Mouse (Mus musculus) heart, embryonic 14.5 days (tissue): ENCODE data around the gene Msh5. TPM values are rescaled to one million over a fixed set of nuclear protein-coding genes. Genes with fewer than 3 reads are reported as not detected.

Source experiments
- ATAC-seq: fragments of 200-750 bp; cut with Nextera tagmentation; 2 replicates; pipeline ENCODE4 v1.8.0; 2017; ENCODE audit warnings: low read depth, moderate TSS enrichment; ENCODE audit not compliant: insufficient number of reproducible peaks, insufficient read depth, low FRiP score
- H3K27ac ChIP-seq, 2 experiments: fragments of 200-500 bp in 1 of 2; fragments of 300-500 bp in 1 of 2; sonication (generic) in 1 of 2; replicated peaks in 1 of 2; 2 replicates each; pipeline ENCODE4 v1.5.1; 2012 to 2014; ENCODE audit warnings: low read depth in 2 of 2, low read length in 2 of 2, control low read depth in 1 of 2, mild to moderate bottlenecking in 1 of 2, mixed read lengths in 1 of 2; ENCODE audit not compliant: control insufficient read depth in 1 of 2, insufficient read depth in 1 of 2
- H3K27me3 ChIP-seq: fragments of 300-500 bp; sonication (generic); 2 replicates; pipeline ENCODE4 v1.6.1; 2014; ENCODE audit warnings: mild to moderate bottlenecking, low read length, control low read depth; ENCODE audit not compliant: control insufficient read depth, insufficient read depth
- H3K36me3 ChIP-seq: fragments of 300-500 bp; sonication (generic); 2 replicates; pipeline ENCODE4 v1.6.1; 2014; ENCODE audit warnings: mild to moderate bottlenecking, control low read depth, low read length, mixed read lengths; ENCODE audit not compliant: control insufficient read depth, insufficient read depth
- H3K4me1 ChIP-seq, 2 experiments: fragments of 200-500 bp in 1 of 2; fragments of 300-500 bp in 1 of 2; sonication (generic) in 1 of 2; 2 replicates each; pipeline ENCODE4 v1.6.1; 2012 to 2014; ENCODE audit warnings: low read length in 2 of 2, control low read depth in 1 of 2, mixed read lengths in 1 of 2; ENCODE audit not compliant: control insufficient read depth in 2 of 2, insufficient read depth in 2 of 2
- H3K4me2 ChIP-seq: fragments of 300-500 bp; sonication (generic); 2 replicates; pipeline ENCODE4 v1.6.1; 2014; ENCODE audit warnings: mild to moderate bottlenecking, low read length
- H3K4me3 ChIP-seq, 2 experiments: fragments of 200-500 bp in 1 of 2; fragments of 300-500 bp in 1 of 2; sonication (generic) in 1 of 2; 2 replicates each; pipeline ENCODE4 v1.5.1; 2012 to 2014; ENCODE audit warnings: low read length in 2 of 2, mild to moderate bottlenecking in 2 of 2, control low read depth in 1 of 2, low read depth in 1 of 2, moderate library complexity in 1 of 2; ENCODE audit not compliant: control insufficient read depth in 1 of 2, insufficient read depth in 1 of 2
- H3K9ac ChIP-seq: fragments of 300-500 bp; sonication (generic); 2 replicates; pipeline ENCODE4 v1.6.1; 2014; ENCODE audit warnings: mild to moderate bottlenecking, low read length
- H3K9me3 ChIP-seq: fragments of 300-500 bp; sonication (generic); 2 replicates; pipeline ENCODE4 v1.6.1; 2016; ENCODE audit warnings: low read length, control low read depth; ENCODE audit not compliant: control insufficient read depth
- WGBS: fragments of 180-500 bp; shearing (Covaris S2); extraction: QIAGEN DNeasy Blood & Tissue Kit; methylation state at CpG from one replicate; pipeline ENCODE4 v1.1.7; 2014; 5-methylcytosine and 5-hydroxymethylcytosine counted together
- polyA plus RNA-seq: library from polyadenylated mRNA; unstranded; fragments of >200 nt; fragmentation: Nextera tagmentation; extraction: Ambion mirVana; gene quantifications from 2 replicates; pipeline ENCODE4 v1.2.1, GENCODE M21; 2014

The Msh5 gene
- polyA plus RNA-seq, 1 experiment from 2014 or later: 2.6 TPM

- Histone ChIP-seq H3K27me3 (0 out of 2 replicates have a peak, but pooled peaks cover 4% of the 10 kb centered on the region), H3K4me1 (peaks cover 6 to 8% of the 10 kb centered on the region in 2 experiments), H3K9ac (no peak within 1 kb of the TSS), H3K4me3 (no peak within 1 kb of the TSS), H3K36me3 (no peaks in the 10 kb centered on the region), H3K27ac (no peak within 1 kb of the TSS), H3K4me2 (no peak within 1 kb of the TSS), H3K9me3 (no peaks in the 10 kb centered on the region)
- WGBS: 54% methylated on average over 7 of the region's 7 CpGs
- no peak for ATAC-seq
Measured at GRCm38 (mm10) chr17:35085208-35085865, 38.8 kb upstream of the Msh5 start, which contains the start of gene Ly6g6f. TSS of gene Ly6g6f (minus strand) at chr17:35085610.

GRCm38 (mm10) chr17:35083929-35084497 is 37.5 kb upstream of the Msh5 start:
- Histone ChIP-seq H3K9ac (no peak overlapping the region), H3K4me3 (no peak overlapping the region), H3K4me2 (no peak overlapping the region), H3K9me3 (no peaks in the 10 kb centered on the region), H3K27ac (no peak overlapping the region), H3K4me1 (peaks cover 9 to 11% of the 10 kb centered on the region in 2 experiments), H3K27me3 (0 out of 2 replicates have a peak, but pooled peaks cover 4% of the 10 kb centered on the region), H3K36me3 (no peaks in the 10 kb centered on the region)
- no peak for ATAC-seq
- WGBS: 62% methylated on average over 3 of the region's 3 CpGs

- Histone ChIP-seq H3K36me3 (no peaks in the 10 kb centered on the region), H3K4me3 (no peak overlapping the region), H3K9ac (no peak overlapping the region), H3K4me2 (no peak overlapping the region), H3K27me3 (0 out of 2 replicates have a peak, but pooled peaks cover 4% of the 10 kb centered on the region), H3K27ac (no peak overlapping the region), H3K4me1 (peaks cover 9 to 11% of the 10 kb centered on the region in 2 experiments), H3K9me3 (no peaks in the 10 kb centered on the region)
- no peak for ATAC-seq
- 76% methylated on average over 16 of the region's 16 CpGs for WGBS
Measured at GRCm38 (mm10) chr17:35082841-35083576, 36.5 kb upstream of the Msh5 start.

GRCm38 (mm10) chr17:35080710-35081109 is 34.2 kb upstream of the Msh5 start:
- Histone ChIP-seq H3K4me1 (peaks cover 15 to 20% of the 10 kb centered on the region in 2 experiments), H3K4me2 (no peak overlapping the region), H3K9me3 (no peaks in the 10 kb centered on the region), H3K27me3 (0 out of 2 replicates have a peak, but pooled peaks cover 4% of the 10 kb centered on the region), H3K27ac (no peak overlapping the region), H3K4me3 (no peak overlapping the region), H3K9ac (peak overlapping the region; percentile 40; the same call in 1 of the 2 replicates), H3K36me3 (no peaks in the 10 kb centered on the region)
- ATAC-seq: no peak
- 87% methylated on average over 4 of the region's 4 CpGs for WGBS

- no peak overlapping the region for H3K4me3 ChIP-seq
Measured at GRCm38 (mm10) chr17:35080248-35080647, 33.7 kb upstream of the Msh5 start.

GRCm38 (mm10) chr17:35079778-35080177 is 33.2 kb upstream of the Msh5 start:
- 2% methylated on average over 9 of the region's 9 CpGs for WGBS
- H3K9ac ChIP-seq: peak overlapping the region; percentile 40; the same call in 1 of the 2 replicates
- peaks cover 15 to 20% of the 10 kb centered on the region in 2 experiments for H3K4me1 ChIP-seq
- peak overlapping the region; percentile 8 to 16; a peak in 2 of 4 replicates for H3K4me3 ChIP-seq
- H3K27me3 ChIP-seq: 0 out of 2 replicates have a peak, but pooled peaks cover 4% of the 10 kb centered on the region
- peak overlapping the region; percentile 56 for H3K4me2 ChIP-seq
- H3K9me3 ChIP-seq: no peaks in the 10 kb centered on the region
- H3K27ac ChIP-seq: 0 out of 4 replicates have a peak overlapping the region, but pooled peaks of 1 of the 2 experiments have one; percentile 1
- no peaks in the 10 kb centered on the region for H3K36me3 ChIP-seq
- ATAC-seq: 0 out of 2 replicates have a peak, but pooled peaks have one; percentile 12

More at GRCm38 (mm10) chr17:35080248-35080647, 33.7 kb upstream of the Msh5 start:
- peak overlapping the region; percentile 40; the same call in 1 of the 2 replicates for H3K9ac ChIP-seq
- H3K4me2 ChIP-seq: peak overlapping the region; percentile 56
- H3K27me3 ChIP-seq: 0 out of 2 replicates have a peak, but pooled peaks cover 4% of the 10 kb centered on the region
- ATAC-seq: no peak
- H3K4me1 ChIP-seq: peaks cover 15 to 20% of the 10 kb centered on the region in 2 experiments
- no peaks in the 10 kb centered on the region for H3K9me3 ChIP-seq
- H3K36me3 ChIP-seq: no peaks in the 10 kb centered on the region
- WGBS: 27% methylated on average over 6 of the region's 6 CpGs
- H3K27ac ChIP-seq: 0 out of 4 replicates have a peak overlapping the region, but pooled peaks of 1 of the 2 experiments have one; percentile 1

- 0 out of 2 replicates have a peak, but pooled peaks cover 4% of the 10 kb centered on the region for H3K27me3 ChIP-seq
- peak within 1 kb of the TSS; percentile 75 for H3K9ac ChIP-seq
- no peaks in the 10 kb centered on the region for H3K36me3 ChIP-seq
- peak; percentile 70; the same call in 1 of the 2 replicates for ATAC-seq
- H3K27ac ChIP-seq: peak within 1 kb of the TSS in 1 of 2 experiments; percentile 59; a peak in 2 of 4 replicates
- no peaks in the 10 kb centered on the region for H3K9me3 ChIP-seq
- 13% methylated on average over 14 of the region's 14 CpGs for WGBS
- peak within 1 kb of the TSS; percentile 69 for H3K4me2 ChIP-seq
- peaks cover 15 to 20% of the 10 kb centered on the region in 2 experiments for H3K4me1 ChIP-seq
- H3K4me3 ChIP-seq: peak within 1 kb of the TSS; percentile 30 to 34
Measured at GRCm38 (mm10) chr17:35077786-35078233, 31.3 kb upstream of the Msh5 start, which contains the start of gene Ly6g6d. TSS of gene Ly6g6d (minus strand) at chr17:35078065.
